Mouse (Mus musculus): ENCODE measurements around the gene E030025P04Rik. TPM values are rescaled to one million over a fixed set of nuclear protein-coding genes. Genes with fewer than 3 reads are reported as not detected.

E030025P04Rik gene
- not detected for total RNA-seq (2021)

DNA sequence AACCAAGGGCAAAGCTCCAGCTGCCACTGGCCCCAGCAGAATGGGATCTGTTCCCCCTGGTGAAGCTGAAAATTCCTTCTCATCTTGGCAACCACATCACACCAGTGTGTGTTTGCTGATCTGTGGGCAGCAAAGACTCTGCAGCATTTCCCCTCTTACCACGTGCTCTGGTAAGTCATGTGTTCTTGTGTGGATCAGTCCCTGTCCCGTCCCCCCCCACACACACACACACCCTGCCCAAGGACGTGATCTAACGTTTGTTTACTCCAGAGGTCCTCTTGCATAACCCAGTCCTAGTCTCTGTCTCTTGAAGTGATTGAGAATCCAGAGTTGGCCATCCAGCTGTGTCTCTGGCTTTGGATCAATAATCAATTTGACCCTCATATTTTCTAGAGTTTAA is at the start of gene E030025P04Rik:
TSS of gene E030025P04Rik (minus strand) at position 134 of the 400 bp plus-strand sequence.
- DNase-seq: no peak
- intact Hi-C loops (cut with DNase I): no loop called here

DNA sequence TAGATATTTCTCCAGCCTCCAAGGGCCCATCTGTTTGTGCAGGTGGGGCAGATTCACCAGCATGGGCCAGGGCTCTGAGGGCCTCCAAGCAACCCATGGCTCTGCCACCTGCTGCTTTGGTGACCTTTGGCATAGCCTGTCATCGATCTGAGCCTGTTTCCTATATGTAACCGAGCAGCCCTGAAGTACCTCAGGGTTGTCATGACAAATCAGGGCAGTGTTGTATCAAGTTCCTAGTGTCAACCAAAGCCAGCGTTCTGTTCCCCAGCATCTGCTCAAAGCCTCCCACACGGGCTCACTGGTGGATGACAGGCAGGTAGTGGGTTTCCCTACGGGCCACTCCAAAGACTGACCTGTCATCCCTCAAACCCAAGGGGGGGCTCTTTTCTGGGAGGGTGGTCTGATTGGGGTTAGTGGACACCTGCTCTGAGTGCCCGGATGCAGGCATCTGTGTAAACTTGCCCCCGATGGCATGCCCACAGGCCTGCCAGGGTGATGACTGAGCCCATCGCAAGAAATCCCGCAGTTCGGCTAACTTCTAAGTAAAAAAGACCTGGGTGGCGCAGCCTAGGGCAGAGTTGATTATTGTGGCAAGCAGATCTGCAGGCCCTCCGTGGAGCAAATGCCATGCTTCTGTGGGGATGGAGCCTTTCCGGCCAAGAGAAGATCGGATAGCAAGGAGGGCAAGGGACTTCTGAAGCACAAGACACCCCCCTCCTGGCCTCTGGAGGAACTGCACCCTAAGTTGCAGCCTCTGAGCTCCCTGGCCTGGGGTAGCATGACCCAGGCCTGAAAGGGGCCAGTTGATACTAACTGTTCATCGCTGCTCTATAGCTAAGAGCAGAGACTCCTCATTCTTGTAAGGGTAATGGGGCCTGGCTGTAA is 48.7 kb upstream of the E030025P04Rik start:
- intact Hi-C loops (cut with DNase I): loop anchor here (2.0 kb wide), 2 partner anchors 268 to 744 kb away; no protein-coding TSS in a partner anchor

DNA sequence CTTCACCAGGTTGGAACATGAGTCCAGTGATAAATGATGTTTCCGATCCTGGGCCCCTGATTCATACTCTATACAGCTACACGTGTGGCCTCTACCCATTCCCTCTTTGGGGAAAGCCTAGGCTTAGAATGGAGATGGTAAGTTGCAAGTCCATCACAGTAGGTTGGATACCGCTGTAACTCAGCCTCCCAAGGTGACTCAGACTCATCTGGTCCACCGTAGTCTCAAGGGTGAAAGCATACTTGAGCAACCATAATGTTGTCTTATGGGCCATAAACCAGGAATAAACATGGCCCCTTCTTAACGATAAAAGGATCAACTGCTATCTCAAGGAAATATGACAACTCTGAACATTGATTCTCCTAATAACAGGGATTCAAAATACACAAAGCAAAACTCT is 44.1 kb upstream of the E030025P04Rik start:
- intact Hi-C loops (cut with DNase I): no loop called here
- DNase-seq: no peak

More for the DNA sequence above, 48.7 kb upstream of the E030025P04Rik start:
- DNase-seq: peak; percentile 64 to 80

DNA sequence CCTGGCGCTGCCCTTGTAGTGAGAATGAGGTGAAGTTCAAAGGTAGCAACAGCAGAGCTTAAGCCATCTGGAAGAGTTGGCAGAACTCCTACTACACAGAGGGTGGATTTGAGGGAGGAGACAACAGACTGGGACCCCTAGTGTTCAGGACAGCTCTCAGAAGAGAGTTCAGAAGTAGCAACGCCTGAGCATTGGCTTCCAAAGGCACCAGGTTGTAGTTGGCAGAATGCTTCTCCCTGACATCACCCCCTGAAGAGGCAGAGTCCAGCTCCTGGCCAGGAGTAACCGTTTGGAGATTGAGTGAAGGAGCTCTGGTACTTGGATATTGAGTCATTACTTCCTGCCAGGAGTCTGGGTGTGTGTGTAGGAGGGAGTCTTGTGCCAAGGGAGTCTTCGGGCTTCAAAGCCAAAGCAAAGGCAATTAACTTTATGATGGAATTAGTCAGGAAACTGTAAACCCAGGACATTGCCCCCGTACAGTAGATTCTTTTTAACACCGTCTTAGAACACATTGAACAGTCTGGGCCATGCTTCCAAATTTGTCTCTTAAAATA is 43.5 kb upstream of the E030025P04Rik start:
- DNase-seq: no peak
- intact Hi-C loops (cut with DNase I): no loop called here

DNA sequence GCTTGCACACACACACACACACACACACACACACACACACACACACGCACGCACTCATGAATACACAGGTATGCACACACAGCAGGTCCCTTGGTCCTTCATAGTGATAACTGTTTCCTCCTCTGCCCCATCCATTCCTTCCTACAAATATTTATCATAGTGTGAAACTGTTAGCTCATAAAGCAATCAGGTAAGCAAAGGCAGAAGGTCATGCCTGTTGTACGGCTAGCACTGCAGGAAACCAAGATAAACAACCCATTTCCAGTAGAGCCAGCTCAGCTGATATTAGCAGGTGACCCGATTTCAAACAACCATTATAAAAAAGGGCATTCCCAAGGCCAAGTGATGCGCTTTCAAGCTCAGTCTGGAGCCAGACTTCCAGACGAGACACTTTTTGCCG is 36.9 kb upstream of the E030025P04Rik start:
- intact Hi-C loops (cut with DNase I): no loop called here

DNA sequence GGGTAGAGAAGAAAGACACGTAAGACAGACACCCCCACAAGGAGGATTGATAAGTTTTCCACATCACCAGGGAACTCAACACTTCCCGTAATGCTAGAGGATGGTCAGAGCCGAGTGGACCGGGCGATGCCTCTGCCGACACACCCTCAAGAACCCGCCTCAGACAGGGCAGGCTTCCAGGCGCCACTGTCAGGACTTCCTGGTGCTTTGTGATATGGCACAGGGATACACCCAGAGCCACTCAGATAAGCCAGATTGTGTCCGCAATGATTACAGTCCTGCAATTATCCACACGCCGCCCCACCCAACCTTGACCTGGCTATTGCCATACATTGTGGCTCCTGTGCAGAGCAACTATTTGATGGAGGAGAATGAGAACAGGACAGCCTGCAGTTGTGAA is 36.1 kb upstream of the E030025P04Rik start:
- intact Hi-C loops (cut with DNase I): no loop called here
- peak in 1 of 2 experiments; percentile 9 for DNase-seq

More for the DNA sequence above, 36.9 kb upstream of the E030025P04Rik start:
- DNase-seq: no peak

GRCm38 (mm10) chr11:109178788-109179518 is 34.8 kb upstream of the E030025P04Rik start:
- DNase-seq: peak; percentile 48 to 59
- intact Hi-C loops (cut with DNase I): loop anchor here (1.0 to 2.0 kb wide), 2 partner anchors 254 to 730 kb away; no protein-coding TSS in a partner anchor

- intact Hi-C loops (cut with DNase I): no loop called here
- DNase-seq: no peak
Measured at GRCm38 (mm10) chr11:109175376-109175969, 31.3 kb upstream of the E030025P04Rik start.

GRCm38 (mm10) chr11:109172224-109172623 is 28.1 kb upstream of the E030025P04Rik start:
- DNase-seq: no peak
- intact Hi-C loops (cut with DNase I): no loop called here

GRCm38 (mm10) chr11:109170771-109171170 is 26.6 kb upstream of the E030025P04Rik start:
- intact Hi-C loops (cut with DNase I): no loop called here
- DNase-seq: no peak

GRCm38 (mm10) chr11:109157694-109158093 is 13.5 kb upstream of the E030025P04Rik start:
- intact Hi-C loops (cut with DNase I): no loop called here
- no peak for DNase-seq

- intact Hi-C loops (cut with DNase I): no loop called here
Measured at GRCm38 (mm10) chr11:109144890-109145341, 747 bp upstream of the E030025P04Rik start.

GRCm38 (mm10) chr11:109126482-109126881 is 17.7 kb downstream of the E030025P04Rik start:
- DNase-seq: peak; percentile 53 to 58
- intact Hi-C loops (cut with DNase I): no loop called here

More at GRCm38 (mm10) chr11:109144890-109145341, 747 bp upstream of the E030025P04Rik start:
- DNase-seq: no peak

- peak; percentile 22 to 28 for DNase-seq
- intact Hi-C loops (cut with DNase I): no loop called here
Measured at GRCm38 (mm10) chr11:109125451-109125850, 18.7 kb downstream of the E030025P04Rik start.

- peak in 1 of 2 experiments; percentile 10 for DNase-seq
- intact Hi-C loops (cut with DNase I): no loop called here
Measured at GRCm38 (mm10) chr11:109124284-109124683, 19.9 kb downstream of the E030025P04Rik start.

DNA sequence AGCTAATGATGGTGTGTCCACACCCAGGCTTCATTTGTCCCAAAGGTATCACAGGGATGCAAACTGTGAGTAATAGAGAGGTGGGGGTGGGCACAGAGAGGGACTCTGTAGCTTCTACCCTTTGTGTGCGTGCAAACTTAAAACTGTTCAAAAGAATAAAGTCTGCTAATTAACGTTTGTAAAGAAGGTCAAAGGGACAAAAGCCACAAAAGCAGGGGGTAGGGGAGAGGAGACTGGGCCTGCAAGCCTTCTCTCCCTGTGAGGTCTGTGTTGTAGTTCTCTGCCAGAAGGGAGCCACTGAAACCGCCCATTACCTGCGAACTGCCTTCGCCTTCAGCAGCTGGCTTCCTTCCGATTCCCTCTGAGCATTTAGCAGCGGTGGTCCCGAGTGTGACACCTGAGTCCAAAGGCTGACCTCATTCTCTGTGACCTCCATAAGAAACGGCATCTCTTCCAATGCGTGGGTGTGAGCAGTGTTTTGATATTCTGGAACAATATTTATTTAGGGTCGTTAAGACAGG is 34.3 kb downstream of the E030025P04Rik start:
- DNase-seq: no peak
- intact Hi-C loops (cut with DNase I): no loop called here

GRCm38 (mm10) chr11:109109056-109109455 is 35.1 kb downstream of the E030025P04Rik start:
- intact Hi-C loops (cut with DNase I): no loop called here
- DNase-seq: no peak

DNA sequence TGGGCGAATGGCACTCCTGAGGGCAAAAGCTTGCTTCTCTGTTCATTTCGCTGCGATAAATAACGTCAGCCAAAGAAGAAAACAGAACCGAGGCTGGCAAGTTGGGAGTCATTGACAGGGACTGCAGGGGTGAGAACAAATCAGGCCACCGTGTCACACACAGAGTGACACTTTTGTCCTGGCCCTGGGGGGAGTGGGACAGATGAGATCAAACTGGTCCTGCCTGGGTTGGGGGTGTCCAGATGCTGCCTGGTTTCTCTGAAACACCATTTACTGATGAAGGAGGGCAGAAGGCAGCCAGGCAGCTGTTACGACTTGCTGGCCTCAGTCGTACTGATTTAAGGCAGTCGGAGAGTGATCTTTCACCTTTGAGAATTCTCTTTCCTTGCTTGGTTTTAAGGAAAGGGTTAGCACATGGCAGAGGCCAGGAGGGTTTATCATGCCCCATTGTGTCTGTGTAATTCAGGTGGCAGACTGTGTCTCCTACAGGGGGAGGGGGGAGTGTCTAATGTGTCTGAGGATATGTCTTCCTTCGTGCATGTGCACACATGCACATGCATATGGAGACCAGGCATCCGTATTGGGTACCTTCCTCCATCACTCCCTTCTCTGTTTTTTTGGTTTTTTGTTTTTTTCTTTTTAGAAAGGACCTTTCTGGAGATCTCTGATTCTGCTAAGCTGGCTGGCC is 36.5 kb downstream of the E030025P04Rik start:
- intact Hi-C loops (cut with DNase I): no loop called here
- DNase-seq: no peak

DNA sequence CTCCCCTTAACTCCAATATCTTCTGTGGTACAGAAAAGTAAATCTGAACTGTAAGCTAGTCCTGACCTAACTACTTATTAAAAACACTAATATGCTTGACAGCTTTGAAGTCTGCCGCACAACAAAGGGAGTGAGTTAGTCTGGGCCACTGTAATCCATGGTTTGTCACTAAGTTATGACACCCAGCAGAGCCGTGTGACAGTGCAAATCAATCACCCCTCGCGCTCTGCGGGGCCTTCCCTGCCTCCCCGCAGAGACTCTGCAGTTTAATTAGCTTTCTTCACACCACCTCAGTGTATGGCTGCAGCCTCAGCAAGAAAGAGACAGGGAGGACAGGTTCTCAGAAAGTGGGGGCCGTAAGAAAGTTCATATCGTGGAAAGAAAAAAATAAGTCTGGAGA is 37.4 kb downstream of the E030025P04Rik start:
- intact Hi-C loops (cut with DNase I): no loop called here
- no peak for DNase-seq

GRCm38 (mm10) chr11:109106181-109106580 is 38.0 kb downstream of the E030025P04Rik start:
- DNase-seq: no peak
- intact Hi-C loops (cut with DNase I): no loop called here
